Mouse (Mus musculus) thymus, adult 2 months (tissue): Measurements from ENCODE around the gene Lrrc7. TPM values are rescaled to one million over a fixed set of nuclear protein-coding genes. Genes with fewer than 3 reads are reported as not detected.

Experiments
- DNase-seq: peaks from one replicate; pipeline ENCODE4 v3.0.0; 2021
- H3K27ac ChIP-seq: fragments of 200-500 bp; 2 replicates; pipeline ENCODE4 v1.5.1; 2012; ENCODE audit warnings: low read length, control low read depth; ENCODE audit not compliant: control insufficient read depth, insufficient read depth
- H3K27me3 ChIP-seq: fragments of 200-500 bp; 2 replicates; pipeline ENCODE4 v1.6.1; 2012; ENCODE audit warnings: mild to moderate bottlenecking, low read length, moderate library complexity, mixed read lengths; ENCODE audit not compliant: control insufficient read depth, insufficient read depth
- H3K36me3 ChIP-seq: fragments of 200-500 bp; 2 replicates; pipeline ENCODE4 v1.6.1; 2012; ENCODE audit warnings: mild to moderate bottlenecking, low read length, moderate library complexity; ENCODE audit not compliant: control insufficient read depth, insufficient read depth
- H3K4me1 ChIP-seq: fragments of 200-500 bp; replicated peaks from 2 replicates; pipeline ENCODE4 v1.6.1; 2012; ENCODE audit warnings: low read length; ENCODE audit not compliant: control insufficient read depth, insufficient read depth
- H3K4me3 ChIP-seq: fragments of 200-500 bp; 2 replicates; pipeline ENCODE4 v1.5.1; 2012; ENCODE audit warnings: mild to moderate bottlenecking, low read length, control low read depth, moderate library complexity; ENCODE audit not compliant: control insufficient read depth, insufficient read depth
- CTCF ChIP-seq: fragments of 200-500 bp; IDR thresholded peaks from 2 replicates; pipeline ENCODE4 v1.5.1; 2012; ENCODE audit warnings: mild to moderate bottlenecking, control low read depth, low read length, moderate library complexity, borderline replicate concordance; ENCODE audit not compliant: control insufficient read depth, poor library complexity, insufficient read depth; ENCODE audit errors: extremely low read depth
- POLR2A ChIP-seq: fragments of 200-500 bp; IDR thresholded peaks from 2 replicates; pipeline ENCODE4 v1.6.1; 2012; ENCODE audit warnings: mild to moderate bottlenecking, low read length, control low read depth, moderate library complexity; ENCODE audit not compliant: control insufficient read depth, poor library complexity, insufficient read depth; ENCODE audit errors: extremely low read depth
- WGBS: fragments of 180-500 bp; shearing (Covaris S2); methylation state at CpG from one replicate; pipeline ENCODE4 v1.1.7; 2018; 5-methylcytosine and 5-hydroxymethylcytosine counted together
- polyA plus RNA-seq: library from polyadenylated mRNA; depleted of rRNA; stranded (reverse); fragments of >200 nt; gene quantifications from 2 replicates; pipeline ENCODE4 v1.2.3, GENCODE M21; 2012

Lrrc7 gene
- polyA plus RNA-seq, 1 experiment, result not detected

GRCm38 (mm10) chr3:158493730-158494129 lies 68.3 kb downstream of the Lrrc7 start:
- no peak for DNase-seq
- WGBS, result 69% methylated on average over 1 of the region's 1 CpGs
- Histone ChIP-seq H3K27ac (no peak overlapping the region), H3K4me3 (no peak overlapping the region), H3K27me3 (no peaks in the 10 kb centered on the region), H3K36me3 (no peaks in the 10 kb centered on the region), H3K4me1 (no peaks in the 10 kb centered on the region)
- TF ChIP-seq CTCF (no peak), POLR2A (no peak)

- TF ChIP-seq CTCF (no peak), POLR2A (no peak)
- Histone ChIP-seq H3K4me3 (no peak overlapping the region), H3K27me3 (no peaks in the 10 kb centered on the region), H3K36me3 (no peaks in the 10 kb centered on the region), H3K27ac (no peak overlapping the region), H3K4me1 (no peaks in the 10 kb centered on the region)
- 85% methylated on average over 2 of the region's 2 CpGs for WGBS
- DNase-seq, result no peak
Measured at GRCm38 (mm10) chr3:158479677-158480076, 82.3 kb downstream of the Lrrc7 start.

GRCm38 (mm10) chr3:158400600-158400999 lies 161.4 kb downstream of the Lrrc7 start:
- H3K4me3 ChIP-seq, result no peak overlapping the region
- H3K27me3 ChIP-seq, result no peaks in the 10 kb centered on the region
- no peaks in the 10 kb centered on the region for H3K4me1 ChIP-seq
- 94% methylated on average over 1 of the region's 1 CpGs for WGBS
- TF ChIP-seq CTCF, result no peak
- TF ChIP-seq POLR2A, result no peak
- DNase-seq, result no peak
- H3K36me3 ChIP-seq, result no peaks in the 10 kb centered on the region
- H3K27ac ChIP-seq, result no peak overlapping the region

- no peak for TF ChIP-seq CTCF
- no peak for TF ChIP-seq POLR2A
- H3K27me3 ChIP-seq, result no peaks in the 10 kb centered on the region
- H3K27ac ChIP-seq, result no peak overlapping the region
- H3K36me3 ChIP-seq, result no peaks in the 10 kb centered on the region
- no peak overlapping the region for H3K4me3 ChIP-seq
- no peaks in the 10 kb centered on the region for H3K4me1 ChIP-seq
- no peak for DNase-seq
Measured at GRCm38 (mm10) chr3:158391534-158391933, 170.5 kb downstream of the Lrrc7 start.

- no peaks in the 10 kb centered on the region for H3K36me3 ChIP-seq
- no peak for DNase-seq
- H3K27me3 ChIP-seq, result no peaks in the 10 kb centered on the region
- TF ChIP-seq CTCF (no peak), POLR2A (no peak)
- H3K4me3 ChIP-seq, result no peak overlapping the region
- 51% methylated on average over 2 of the region's 2 CpGs for WGBS
- no peaks in the 10 kb centered on the region for H3K4me1 ChIP-seq
- no peak overlapping the region for H3K27ac ChIP-seq
Measured at GRCm38 (mm10) chr3:158388076-158388454, 174.0 kb downstream of the Lrrc7 start.

- Histone ChIP-seq H3K27ac (no peak overlapping the region), H3K27me3 (no peaks in the 10 kb centered on the region), H3K36me3 (no peaks in the 10 kb centered on the region), H3K4me1 (no peaks in the 10 kb centered on the region), H3K4me3 (no peak overlapping the region)
- no peak for TF ChIP-seq POLR2A
- TF ChIP-seq CTCF, result no peak
- WGBS, result 85% methylated on average over 2 of the region's 2 CpGs
- no peak for DNase-seq
Measured at GRCm38 (mm10) chr3:158387413-158388075, 174.5 kb downstream of the Lrrc7 start.

- 6% methylated on average over 1 of the region's 1 CpGs for WGBS
- TF ChIP-seq POLR2A (no peak), CTCF (no peak)
- Histone ChIP-seq H3K4me1 (no peaks in the 10 kb centered on the region), H3K36me3 (no peaks in the 10 kb centered on the region), H3K27me3 (no peaks in the 10 kb centered on the region), H3K27ac (no peak overlapping the region), H3K4me3 (no peak overlapping the region)
- no peak for DNase-seq
Measured at GRCm38 (mm10) chr3:158386848-158387247, 175.2 kb downstream of the Lrrc7 start.
